Mouse (Mus musculus): Measurements from ENCODE around the gene Oxct2a.

DNA sequence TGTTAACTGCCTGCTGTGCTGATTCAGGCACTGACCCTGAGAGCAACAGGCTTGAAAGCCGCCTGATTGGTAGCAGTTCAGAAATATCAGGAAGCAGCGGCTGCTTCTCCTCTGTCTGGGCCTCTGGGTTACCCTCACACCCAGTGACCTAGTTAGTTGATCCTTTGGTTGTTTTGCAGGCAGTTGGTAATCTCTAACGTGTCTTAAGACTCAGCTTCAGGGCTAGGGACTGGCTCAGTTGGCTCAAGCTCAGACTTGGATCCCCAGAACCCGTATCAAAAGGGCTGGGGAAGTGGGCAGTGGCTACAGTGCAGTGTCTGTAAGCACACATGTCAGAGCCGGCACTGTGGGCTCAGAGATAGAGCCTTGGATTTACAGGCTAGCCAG, 27.3 kb downstream of the Oxct2a start:
- TF ChIP-seq CHD2 (IDR thresholded peaks at IDR 0.05; ENCODE audit: low read depth, low read length) (no peak), MAFK (IDR thresholded peaks at IDR 0.05; ENCODE audit: insufficient read depth, low read depth, low read length) (no peak), ZC3H11A (IDR thresholded peaks at IDR 0.05; ENCODE audit: borderline replicate concordance, low read depth, low read length) (no peak), HCFC1 (IDR thresholded peaks at IDR 0.05; ENCODE audit: borderline replicate concordance, insufficient read depth, low read length) (no peak)
